Mouse (Mus musculus) thymus, adult 2 months (tissue): Measurements from ENCODE around the gene Pmvk.

Experiments used
- CTCF ChIP-seq: fragments of 200-500 bp; IDR thresholded peaks from 2 replicates; pipeline ENCODE4 v1.5.1; 2012; ENCODE audit warnings: mild to moderate bottlenecking, control low read depth, low read length, moderate library complexity, borderline replicate concordance; ENCODE audit not compliant: control insufficient read depth, poor library complexity, insufficient read depth; ENCODE audit errors: extremely low read depth
- POLR2A ChIP-seq: fragments of 200-500 bp; IDR thresholded peaks from 2 replicates; pipeline ENCODE4 v1.6.1; 2012; ENCODE audit warnings: mild to moderate bottlenecking, low read length, control low read depth, moderate library complexity; ENCODE audit not compliant: control insufficient read depth, poor library complexity, insufficient read depth; ENCODE audit errors: extremely low read depth

DNA sequence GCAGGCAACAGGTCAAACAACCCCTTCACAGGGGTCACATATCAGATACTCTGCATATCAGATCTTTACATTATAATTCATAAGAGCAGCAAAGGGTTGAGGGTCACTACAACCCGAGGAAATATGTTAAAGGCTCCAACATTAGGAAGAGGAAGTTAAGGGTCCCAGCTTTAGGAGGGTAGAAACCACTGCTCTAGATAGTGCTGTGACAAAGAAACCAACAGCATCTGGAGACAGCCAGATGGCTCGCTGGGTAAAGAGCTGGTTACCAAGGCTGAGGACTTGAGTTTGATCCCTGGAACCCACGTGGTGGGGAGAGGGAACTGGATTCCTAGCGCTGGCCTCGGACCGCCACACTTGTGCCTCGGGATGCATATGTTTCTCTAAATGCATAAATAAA, 17.9 kb downstream of the Pmvk start:
- TF ChIP-seq CTCF (no peak), POLR2A (no peak)
